Mouse (Mus musculus) right cerebral cortex, postnatal 36 days (tissue): ENCODE results near the gene Ankrd39.
"Not testable (repeated sequence)": the region's sequence is repeated elsewhere in the genome, so short reads cannot be mapped to it uniquely, and the experiment has no call there.

ENCODE experiments used
- DNase-seq, 2 experiments: peaks; one replicate each; pipeline ENCODE4 v3.0.0; 2022; ENCODE audit warnings: low spot score in 2 of 2, mixed read lengths in 1 of 2

The Ankrd39 gene

GRCm38 (mm10) chr1:36554633-36555399 is 7.6 kb upstream of the Ankrd39 start:
- no peak for DNase-seq

GRCm38 (mm10) chr1:36552506-36552905 is 5.3 kb upstream of the Ankrd39 start:
- DNase-seq: no peak

- no peak for DNase-seq
These were observed 4.7 kb upstream of the Ankrd39 start for GRCm38 (mm10) chr1:36551904-36552303.

GRCm38 (mm10) chr1:36550075-36550863 is 3.0 kb upstream of the Ankrd39 start:
- no peak for DNase-seq

- no peak for DNase-seq
These were observed 2.2 kb upstream of the Ankrd39 start for GRCm38 (mm10) chr1:36549491-36549890.

GRCm38 (mm10) chr1:36548771-36549170 is 1.5 kb upstream of the Ankrd39 start:
- no peak for DNase-seq

- no peak for DNase-seq
These were observed 845 bp upstream of the Ankrd39 start for GRCm38 (mm10) chr1:36547981-36548598.

GRCm38 (mm10) chr1:36545845-36546600 is 1.2 kb downstream of the Ankrd39 start:
- no peak for DNase-seq

GRCm38 (mm10) chr1:36545382-36545781 is 1.9 kb downstream of the Ankrd39 start:
- no peak for DNase-seq

- DNase-seq: no peak
These were observed 4.3 kb downstream of the Ankrd39 start for GRCm38 (mm10) chr1:36542925-36543324.

GRCm38 (mm10) chr1:36541844-36542243 is 5.4 kb downstream of the Ankrd39 start:
- DNase-seq: no peak

GRCm38 (mm10) chr1:36540807-36541206 is 6.4 kb downstream of the Ankrd39 start:
- DNase-seq: no peak

GRCm38 (mm10) chr1:36540132-36540531 is 7.1 kb downstream of the Ankrd39 start:
- no peak for DNase-seq

- no peak for DNase-seq
These were observed 8.1 kb downstream of the Ankrd39 start, which contains the start of gene Gm42417 for GRCm38 (mm10) chr1:36539186-36539585. Gene Gm42417, minus strand, starts transcription at chr1:36539429.

GRCm38 (mm10) chr1:36538727-36539126 is 8.5 kb downstream of the Ankrd39 start:
- DNase-seq: no peak

GRCm38 (mm10) chr1:36536783-36537182 is 10.5 kb downstream of the Ankrd39 start, which contains the start of gene Ankrd23:
Gene Ankrd23, minus strand, starts transcription at chr1:36536883.
- DNase-seq: not testable (repeated sequence)

- DNase-seq: no peak
These were observed 10.9 kb downstream of the Ankrd39 start for GRCm38 (mm10) chr1:36536397-36536728.

- DNase-seq: no peak
These were observed 11.5 kb downstream of the Ankrd39 start for GRCm38 (mm10) chr1:36535477-36536396.

- DNase-seq: no peak
These were observed 12.6 kb downstream of the Ankrd39 start for GRCm38 (mm10) chr1:36534595-36535058.

GRCm38 (mm10) chr1:36533546-36533945 is 13.7 kb downstream of the Ankrd39 start:
- DNase-seq: no peak

- no peak for DNase-seq
These were observed 15.8 kb downstream of the Ankrd39 start for GRCm38 (mm10) chr1:36531461-36531860.
